8 mouse cellular contexts compared by ENCODE assay signal in genomic region chr17:56608699-56609098, GRCm38 (mm10). TPM values are rescaled to one million over a fixed set of nuclear protein-coding genes. Genes with fewer than 3 reads are reported as not detected.
DNase-seq lines count a peak whose midpoint lies in the region; ATAC-seq and TF ChIP-seq lines count a peak whose summit lies in the region.

No protein-coding gene starts in this region.

- no peak for ATAC-seq in limb, embryonic 15.5 days (ENCODE audit: insufficient number of reproducible peaks, low FRiP score, low TSS enrichment, low read depth)

- no peaks in the 10 kb centered on the region; the same call in 1 of the 2 replicates for H3K36me3 ChIP-seq in testis, adult 2 months (ENCODE audit: control insufficient read depth, insufficient read depth, low read length)
- H3K36me3 ChIP-seq in limb, embryonic 15.5 days: peaks cover 42% of the 10 kb centered on the region

- peak overlapping the region; percentile 19 for H3K27ac ChIP-seq in testis, adult 2 months (ENCODE audit: control insufficient read depth, insufficient read depth, low read depth, low read length)
- peak overlapping the region; percentile 78 for H3K27ac ChIP-seq in limb, embryonic 15.5 days

- H3K9ac ChIP-seq in limb, embryonic 15.5 days: peak overlapping the region; percentile 57; the same call in 1 of the 2 replicates

- intact Hi-C loops in left cerebral cortex, postnatal 14 days (cut with DNase I): no loop called here

- TF ChIP-seq CTCF in testis, adult 2 months (IDR thresholded peaks at IDR 0.05; ENCODE audit: control insufficient read depth, insufficient read depth, insufficient replicate concordance, low read depth, low read length): no peak

- 39% methylated on average over 5 of the region's 5 CpGs for WGBS in limb, embryonic 15.5 days

- peaks cover 11% of the 10 kb centered on the region for H3K4me1 ChIP-seq in testis, adult 2 months (ENCODE audit: control insufficient read depth, insufficient read depth, low read length)
- H3K4me1 ChIP-seq in limb, embryonic 15.5 days: peaks cover 32% of the 10 kb centered on the region

- no peaks in the 10 kb centered on the region for H3K27me3 ChIP-seq in testis, adult 2 months (ENCODE audit: control insufficient read depth, insufficient read depth, low read length)
- no peaks in the 10 kb centered on the region for H3K27me3 ChIP-seq in limb, embryonic 15.5 days

- H3K9me3 ChIP-seq in limb, embryonic 15.5 days: no peaks in the 10 kb centered on the region

- H3K4me2 ChIP-seq in limb, embryonic 15.5 days: peak overlapping the region; percentile 73

- DNase-seq in cerebellum, postnatal 10 days: peak; percentile 37 to 51
- no peak for DNase-seq in cerebellum, adult 8-10 months
- DNase-seq in testis, postnatal 14 days (ENCODE audit: low spot score): no peak
- no peak for DNase-seq in embryo, embryonic 11 days
- DNase-seq in urinary bladder, adult 2 months (ENCODE audit: low spot score): no peak
- DNase-seq in left cerebral cortex, postnatal 14 days (ENCODE audit: low spot score in 2 of 2): no peak

- peak overlapping the region; percentile 99 for H3K4me3 ChIP-seq in testis, adult 2 months (ENCODE audit: control insufficient read depth, low read depth, low read length)
- peak overlapping the region; percentile 64 for H3K4me3 ChIP-seq in limb, embryonic 15.5 days

- TF ChIP-seq POLR2A in testis, adult 2 months (IDR thresholded peaks at IDR 0.05; ENCODE audit: control insufficient read depth, low read depth, low read length): no peak

RNA-seq across cellular contexts. Expression of gene 2410015M20Rik, which starts 0.9 kb away (rescaled TPM):
- polyA plus RNA-seq in testis, adult 2 months (2012; rRNA removed): 253 and 274 TPM in 2 replicates
- polyA plus RNA-seq in limb, embryonic 15.5 days (2015; fragmentation: Nextera tagmentation; extraction: Ambion mirVana): 257 and 269 TPM in 2 replicates
- 169 and 183 TPM in 2 replicates for polyA plus RNA-seq in urinary bladder, adult 2 months (2012; rRNA removed)
- total RNA-seq in left cerebral cortex, postnatal 14 days (2021): 100 to 1,000 TPM; 168 to 176 TPM

RNA-seq across cellular contexts. Expression of gene Rpl36, which starts 4.5 kb away (rescaled TPM):
- polyA plus RNA-seq in testis, adult 2 months (2012; rRNA removed): 1,820 and 2,071 TPM in 2 replicates
- 1,472 and 1,900 TPM in 2 replicates for polyA plus RNA-seq in limb, embryonic 15.5 days (2015; fragmentation: Nextera tagmentation; extraction: Ambion mirVana)
- polyA plus RNA-seq in urinary bladder, adult 2 months (2012; rRNA removed): 2,531 and 2,588 TPM in 2 replicates
- total RNA-seq in left cerebral cortex, postnatal 14 days (2021): 100 to 1,000 TPM; 342 to 390 TPM

RNA-seq across cellular contexts. Expression of gene Lonp1, which starts 18.0 kb away (rescaled TPM):
- 22.8 and 23.5 TPM in 2 replicates for polyA plus RNA-seq in testis, adult 2 months (2012; rRNA removed)
- polyA plus RNA-seq in limb, embryonic 15.5 days (2015; fragmentation: Nextera tagmentation; extraction: Ambion mirVana): 46.5 and 49.1 TPM in 2 replicates
- polyA plus RNA-seq in urinary bladder, adult 2 months (2012; rRNA removed): 61.4 and 64.6 TPM in 2 replicates
- 10 to 100 TPM; 65.6 to 66.7 TPM for total RNA-seq in left cerebral cortex, postnatal 14 days (2021)

RNA-seq across cellular contexts. Expression of gene Catsperd, which starts 19.2 kb away (rescaled TPM):
- 182 and 184 TPM in 2 replicates for polyA plus RNA-seq in testis, adult 2 months (2012; rRNA removed)
- polyA plus RNA-seq in limb, embryonic 15.5 days (2015; fragmentation: Nextera tagmentation; extraction: Ambion mirVana): 0.17 and 0.57 TPM in 2 replicates
- polyA plus RNA-seq in urinary bladder, adult 2 months (2012; rRNA removed): 19.1 and 25.7 TPM in 2 replicates
- total RNA-seq in left cerebral cortex, postnatal 14 days (2021): under 1 TPM; 0.49 to 0.62 TPM

RNA-seq across cellular contexts. Expression of gene Safb, which starts 24.1 kb away (rescaled TPM):
- 104 and 116 TPM in 2 replicates for polyA plus RNA-seq in testis, adult 2 months (2012; rRNA removed)
- polyA plus RNA-seq in limb, embryonic 15.5 days (2015; fragmentation: Nextera tagmentation; extraction: Ambion mirVana): 80.6 and 94.2 TPM in 2 replicates
- 47.8 and 65.8 TPM in 2 replicates for polyA plus RNA-seq in urinary bladder, adult 2 months (2012; rRNA removed)
- 100 to 1,000 TPM; 136 to 137 TPM for total RNA-seq in left cerebral cortex, postnatal 14 days (2021)

Comparison
In these comparisons a context has a peak if more than half of its experiments do, and no peak if none do; other contexts are left out.
1. DNase-seq: peak in cerebellum, postnatal 10 days (2 of 2); none in cerebellum, adult 8-10 months (single experiment), testis, postnatal 14 days (single experiment), embryo, embryonic 11 days (single experiment), urinary bladder, adult 2 months (single experiment) and left cerebral cortex, postnatal 14 days (0 of 2).